14 mouse cellular contexts compared by ENCODE assay signal in genomic region chr5:75074537-75075382, GRCm38 (mm10). TPM values are rescaled to one million over a fixed set of nuclear protein-coding genes. Genes with fewer than 3 reads are reported as not detected.
DNase-seq lines count a peak whose midpoint lies in the region; ATAC-seq and TF ChIP-seq lines count a peak whose summit lies in the region.
"Had no signal": no experiment of that assay in that cellular context is flagged by ENCODE, and none has a peak within 500 bp of the region (broad histone marks: within the 10 kb centered on the region; RNA-seq: fewer than 3 reads in every experiment).

No protein-coding gene starts in this region.

- ATAC-seq in heart, embryonic 15.5 days (replicated peaks; ENCODE audit: insufficient number of reproducible peaks, insufficient read depth, low FRiP score, low read depth), result no peak
- peak; percentile 25; the same call in 1 of the 2 replicates for ATAC-seq in hindbrain, postnatal 0 days

- DNase-seq in heart, adult 8-10 months (ENCODE audit: low spot score), result no peak
- DNase-seq in forebrain, embryonic 10.5 days (ENCODE audit: extremely low spot score, low spot score), result peak; percentile 48
- no peak for DNase-seq in hindbrain, postnatal 0 days (ENCODE audit: low spot score)
- DNase-seq in neural tube, embryonic 10.5 days (ENCODE audit: extremely low spot score, low spot score), result peak; percentile 57
- DNase-seq in layer of hippocampus, adult 9-10 months (ENCODE audit: low spot score), result no peak
- DNase-seq in thymus, postnatal 10 days (ENCODE audit: low spot score in 2 of 2), result no peak
- no peak for DNase-seq in cerebellum, adult 11 months
- DNase-seq: gastrocnemius, adult 2 months had no signal

- H3K9ac ChIP-seq in heart, embryonic 15.5 days, result no peak overlapping the region
- no peak overlapping the region for H3K9ac ChIP-seq in hindbrain, postnatal 0 days (replicated peaks; ENCODE audit: low read length)
- H3K9ac ChIP-seq: liver, embryonic 15.5 days had no signal

- peak overlapping the region; percentile 32; the same call in 1 of the 2 replicates for H3K4me3 ChIP-seq in heart, embryonic 15.5 days
- H3K4me3 ChIP-seq in forebrain, embryonic 10.5 days, result peak overlapping the region; percentile 56
- peak overlapping the region; percentile 32; the same call in 1 of the 2 replicates for H3K4me3 ChIP-seq in hindbrain, postnatal 0 days (ENCODE audit: low read length)
- H3K4me3 ChIP-seq: liver, embryonic 15.5 days had no signal

- H3K9me3 ChIP-seq in heart, embryonic 15.5 days (replicated peaks), result no peaks in the 10 kb centered on the region
- no peaks in the 10 kb centered on the region for H3K9me3 ChIP-seq in forebrain, embryonic 10.5 days
- H3K9me3 ChIP-seq in hindbrain, postnatal 0 days (ENCODE audit: low read length), result no peaks in the 10 kb centered on the region
- H3K9me3 ChIP-seq: liver, embryonic 15.5 days had no signal

- H3K4me2 ChIP-seq in heart, embryonic 15.5 days, result peak overlapping the region; percentile 45
- peak overlapping the region; percentile 56 for H3K4me2 ChIP-seq in hindbrain, postnatal 0 days (ENCODE audit: low read depth, low read length)
- H3K4me2 ChIP-seq: liver, embryonic 15.5 days had no signal

- 9% methylated on average over 15 of the region's 15 CpGs for WGBS in heart, embryonic 15.5 days
- 1% methylated on average over 15 of the region's 15 CpGs for WGBS in forebrain, embryonic 10.5 days
- WGBS in hindbrain, postnatal 0 days, result 17% methylated on average over 15 of the region's 15 CpGs

- no peak overlapping the region for H3K27ac ChIP-seq in heart, embryonic 15.5 days
- peak overlapping the region; percentile 85; the same call in 1 of the 2 replicates for H3K27ac ChIP-seq in forebrain, embryonic 10.5 days
- H3K27ac ChIP-seq in hindbrain, postnatal 0 days, result no peak overlapping the region
- H3K27ac ChIP-seq: gastrocnemius, adult 2 months; layer of hippocampus, adult 2 months; liver, embryonic 15.5 days had no signal

- H3K36me3 ChIP-seq in heart, embryonic 15.5 days, result no peaks in the 10 kb centered on the region
- no peaks in the 10 kb centered on the region for H3K36me3 ChIP-seq in forebrain, embryonic 10.5 days (replicated peaks)
- no peaks in the 10 kb centered on the region for H3K36me3 ChIP-seq in hindbrain, postnatal 0 days (ENCODE audit: insufficient read depth, low read length)
- H3K36me3 ChIP-seq: liver, embryonic 15.5 days had no signal

- H3K27me3 ChIP-seq in heart, embryonic 15.5 days, result peaks cover 98% of the 10 kb centered on the region
- H3K27me3 ChIP-seq in forebrain, embryonic 10.5 days (ENCODE audit: poor library complexity, severe bottlenecking), result peaks cover 100% of the 10 kb centered on the region
- peaks cover 85% of the 10 kb centered on the region for H3K27me3 ChIP-seq in hindbrain, postnatal 0 days (ENCODE audit: insufficient read depth, low read length)

- H3K4me1 ChIP-seq in heart, embryonic 15.5 days (replicated peaks), result peaks cover 25% of the 10 kb centered on the region
- H3K4me1 ChIP-seq in forebrain, embryonic 10.5 days, result peaks cover 81% of the 10 kb centered on the region
- no peaks in the 10 kb centered on the region for H3K4me1 ChIP-seq in hindbrain, postnatal 0 days (ENCODE audit: insufficient read depth, low read length)
- H3K4me1 ChIP-seq: liver, embryonic 15.5 days had no signal

- TF ChIP-seq CTCF in hindbrain, postnatal 0 days (IDR thresholded peaks at IDR 0.05; ENCODE audit: low read depth), result no peak

RNA-seq across cellular contexts. Expression of gene Gsx2, which starts 0.6 kb away (rescaled TPM):
- not detected in 2 replicates for polyA plus RNA-seq in heart, embryonic 15.5 days (2015; fragmentation: Nextera tagmentation; extraction: Ambion mirVana)
- not detected for total RNA-seq in heart, adult 8-10 months (2022)
- polyA plus RNA-seq in forebrain, embryonic 10.5 days (2016; fragmentation: Nextera tagmentation; extraction: Ambion mirVana), result 8.8 and 10.5 TPM in 2 replicates
- 0.47 TPM in 1 of 2 replicates, not detected in the other for total RNA-seq in hindbrain, postnatal 0 days (2014; rRNA removed)
- 0.14 TPM in 1 of 2 replicates, not detected in the other for polyA plus RNA-seq in hindbrain, postnatal 0 days (2015; fragmentation: Nextera tagmentation; extraction: Ambion mirVana)
- total RNA-seq: gastrocnemius, adult 2 months; hematopoietic stem cell, adult 5-6 weeks; megakaryocyte-erythroid progenitor cell, adult 5-6 weeks had no signal
- polyA plus RNA-seq: liver, embryonic 15.5 days; stomach, embryonic 16.5 days had no signal

RNA-seq across cellular contexts. Expression of gene Chic2, which starts 30.2 kb away (rescaled TPM):
- 19.4 and 21.6 TPM in 2 replicates for polyA plus RNA-seq in heart, embryonic 15.5 days (2015; fragmentation: Nextera tagmentation; extraction: Ambion mirVana)
- total RNA-seq in heart, adult 8-10 months (2022), result 10 to 100 TPM; 13.9 to 18.2 (median 14.7) TPM
- 34.4 and 37.8 TPM in 2 replicates for polyA plus RNA-seq in forebrain, embryonic 10.5 days (2016; fragmentation: Nextera tagmentation; extraction: Ambion mirVana)
- 10.5 and 12.8 TPM in 2 replicates for total RNA-seq in hindbrain, postnatal 0 days (2014; rRNA removed)
- polyA plus RNA-seq in hindbrain, postnatal 0 days (2015; fragmentation: Nextera tagmentation; extraction: Ambion mirVana), result 33.9 and 34.6 TPM in 2 replicates

Comparison
In these comparisons a context has a peak if more than half of its experiments do, and no peak if none do; other contexts are left out.
1. DNase-seq: peak in forebrain, embryonic 10.5 days (single experiment) and neural tube, embryonic 10.5 days (single experiment); none in heart, adult 8-10 months (single experiment), hindbrain, postnatal 0 days (single experiment), layer of hippocampus, adult 9-10 months (single experiment), thymus, postnatal 10 days (0 of 2) and cerebellum, adult 11 months (single experiment).
2. Peak in every context shown above with its lines, with median percentiles within 50 percentile points of each other: H3K4me3 ChIP-seq.